Mouse (Mus musculus): ENCODE results near the gene Hoxa10. TPM values are rescaled to one million over a fixed set of nuclear protein-coding genes. Genes with fewer than 3 reads are reported as not detected.

Hoxa10 gene
- polyA plus RNA-seq, 1 experiment = 34.0 TPM

DNA sequence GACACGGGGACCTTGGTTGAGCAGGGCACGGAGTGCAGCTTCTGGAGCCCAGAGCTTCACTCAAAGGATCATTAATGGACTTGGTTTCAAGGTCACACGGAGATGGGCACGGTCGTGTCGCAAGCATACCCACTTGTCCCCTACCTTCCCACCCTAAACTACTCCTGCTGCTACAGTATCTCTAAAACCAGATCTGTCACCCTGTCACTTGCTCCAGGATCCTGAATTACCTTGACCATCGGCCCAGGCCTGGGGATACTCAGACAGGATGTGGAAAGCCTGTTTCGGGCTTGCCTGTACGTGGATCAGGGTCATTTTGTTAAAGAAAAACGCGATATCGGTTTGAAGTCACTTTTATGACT, 31.0 kb downstream of the Hoxa10 start:
- no peak for DNase-seq
- H3K36me3 ChIP-seq (ENCODE audit: control insufficient read depth, insufficient read depth, low read length) = peaks cover 2% of the 10 kb centered on the region; the same call in 1 of the 2 replicates
- no peaks in the 10 kb centered on the region for H3K27me3 ChIP-seq (replicated peaks; ENCODE audit: control insufficient read depth, insufficient read depth, low read length)
- WGBS = 16% methylated on average over 12 of the region's 12 CpGs
- H3K27ac ChIP-seq (ENCODE audit: insufficient read depth, low read depth, low read length) = peak overlapping the region; percentile 39
- TF ChIP-seq POLR2A (IDR thresholded peaks at IDR 0.05; ENCODE audit: low read depth, low read length) (no peak), CTCF (conservative IDR thresholded peaks at IDR 0.05; ENCODE audit: insufficient read depth, insufficient read length, low read depth, low read length) (no peak)
- H3K4me1 ChIP-seq (ENCODE audit: control insufficient read depth, insufficient read depth, low read length) = peaks cover 16% of the 10 kb centered on the region
- H3K4me3 ChIP-seq (ENCODE audit: insufficient read depth, low read depth, low read length) = peak overlapping the region; percentile 39

DNA sequence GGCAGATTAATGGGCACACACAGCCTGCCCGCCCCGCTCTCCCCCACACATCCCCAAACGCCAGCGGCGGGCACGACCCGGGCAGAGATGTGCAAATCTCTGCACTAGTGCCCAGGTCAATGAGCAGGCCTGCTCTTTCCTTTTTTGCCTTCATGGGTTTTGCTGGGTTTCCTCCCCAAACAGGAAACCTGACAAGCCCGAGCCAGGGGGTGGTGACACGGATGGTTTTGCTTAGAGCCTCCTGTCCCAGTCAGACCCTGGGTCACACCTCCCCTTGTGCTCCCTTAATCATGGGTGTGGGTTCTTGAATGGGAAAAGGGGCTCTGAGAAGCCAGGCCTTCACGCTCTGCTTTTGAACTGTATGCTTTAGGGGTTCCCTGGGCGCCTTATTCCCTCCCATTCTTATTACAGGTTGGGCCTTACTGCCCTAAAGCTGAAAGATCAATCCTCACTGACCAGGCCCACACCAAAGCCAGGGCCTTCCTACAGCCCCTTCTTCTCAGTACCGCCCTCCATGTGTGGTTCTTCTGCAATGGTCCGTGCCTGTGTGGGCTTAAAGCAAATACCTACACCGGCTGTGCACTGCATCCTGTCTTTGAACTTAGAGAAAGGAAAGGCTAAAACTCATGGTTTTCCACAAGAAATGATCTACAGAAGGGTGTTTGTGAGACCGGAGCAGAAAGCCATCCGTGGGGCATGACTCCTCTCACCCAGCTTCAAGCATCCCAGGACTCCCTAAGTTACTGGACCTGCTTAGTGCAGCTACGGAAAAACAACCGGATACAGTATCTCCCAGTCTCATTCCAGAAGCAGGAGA, 31.6 kb downstream of the Hoxa10 start:
- H3K36me3 ChIP-seq (ENCODE audit: control insufficient read depth, insufficient read depth, low read length) = peaks cover 3% of the 10 kb centered on the region; the same call in 1 of the 2 replicates
- TF ChIP-seq POLR2A (IDR thresholded peaks at IDR 0.05; ENCODE audit: low read depth, low read length) (no peak), CTCF (conservative IDR thresholded peaks at IDR 0.05; ENCODE audit: insufficient read depth, insufficient read length, low read depth, low read length) (no peak)
- H3K27ac ChIP-seq (ENCODE audit: insufficient read depth, low read depth, low read length) = peak overlapping the region; percentile 39
- DNase-seq = peak; percentile 39
- H3K4me1 ChIP-seq (ENCODE audit: control insufficient read depth, insufficient read depth, low read length) = peaks cover 13% of the 10 kb centered on the region
- H3K4me3 ChIP-seq (ENCODE audit: insufficient read depth, low read depth, low read length) = peak overlapping the region; percentile 39
- no peaks in the 10 kb centered on the region for H3K27me3 ChIP-seq (replicated peaks; ENCODE audit: control insufficient read depth, insufficient read depth, low read length)
- 10% methylated on average over 18 of the region's 18 CpGs for whole genome bisulfite sequencing

DNA sequence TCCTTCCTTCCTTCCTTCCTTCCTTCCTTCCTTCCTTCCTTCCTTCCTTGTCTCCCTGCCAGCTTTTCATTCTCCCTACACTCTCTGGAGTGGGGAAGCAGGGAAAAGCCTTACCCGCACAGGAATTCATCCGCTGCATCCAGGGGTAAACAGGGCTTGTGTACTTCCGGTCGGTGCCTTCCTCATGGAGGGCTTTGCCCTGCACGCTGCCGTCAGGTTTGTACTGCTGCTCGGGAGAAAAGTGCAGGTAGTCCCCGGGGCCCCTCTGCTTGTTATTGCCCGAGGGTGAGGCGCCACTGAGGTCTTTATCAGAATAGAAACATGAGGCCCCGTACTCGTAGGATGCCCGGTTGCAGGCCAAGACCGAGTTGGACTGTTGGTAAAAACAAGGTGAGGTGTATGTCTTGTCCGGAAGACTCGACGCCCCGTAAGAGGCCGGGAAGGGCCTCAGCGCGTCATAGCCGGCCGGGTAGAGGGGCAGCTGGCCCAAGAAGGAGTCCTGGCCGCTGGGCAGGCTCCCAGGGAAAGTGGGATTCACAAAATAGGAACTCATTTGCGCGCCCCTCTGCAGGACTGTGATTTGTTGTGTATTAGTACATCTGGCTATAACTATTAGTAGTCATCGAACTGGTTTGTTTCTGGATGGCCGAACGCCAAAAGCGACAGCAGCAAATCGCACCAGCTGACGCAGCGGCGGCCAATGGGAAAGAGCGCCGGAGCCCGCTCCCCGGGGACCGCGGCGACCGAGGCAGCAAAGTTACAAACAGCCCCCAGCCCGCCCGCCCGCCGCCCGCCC, 32.4 kb downstream of the Hoxa10 start, which contains the start of gene Hoxa6:
Gene Hoxa6, minus strand, starts transcription at position 651 of the 796 bp plus-strand sequence.
- peak within 1 kb of the TSS; percentile 39 for H3K4me3 ChIP-seq (ENCODE audit: insufficient read depth, low read depth, low read length)
- H3K36me3 ChIP-seq (ENCODE audit: control insufficient read depth, insufficient read depth, low read length) = peaks cover 3% of the 10 kb centered on the region; the same call in 1 of the 2 replicates
- no peaks in the 10 kb centered on the region for H3K27me3 ChIP-seq (replicated peaks; ENCODE audit: control insufficient read depth, insufficient read depth, low read length)
- DNase-seq = peak; percentile 88
- TF ChIP-seq CTCF (conservative IDR thresholded peaks at IDR 0.05; ENCODE audit: insufficient read depth, insufficient read length, low read depth, low read length) = no peak
- TF ChIP-seq POLR2A (IDR thresholded peaks at IDR 0.05; ENCODE audit: low read depth, low read length) = no peak
- H3K27ac ChIP-seq (ENCODE audit: insufficient read depth, low read depth, low read length) = peak within 1 kb of the TSS; percentile 39
- peaks cover 13% of the 10 kb centered on the region for H3K4me1 ChIP-seq (ENCODE audit: control insufficient read depth, insufficient read depth, low read length)
- WGBS = 6% methylated on average over 47 of the region's 47 CpGs

DNA sequence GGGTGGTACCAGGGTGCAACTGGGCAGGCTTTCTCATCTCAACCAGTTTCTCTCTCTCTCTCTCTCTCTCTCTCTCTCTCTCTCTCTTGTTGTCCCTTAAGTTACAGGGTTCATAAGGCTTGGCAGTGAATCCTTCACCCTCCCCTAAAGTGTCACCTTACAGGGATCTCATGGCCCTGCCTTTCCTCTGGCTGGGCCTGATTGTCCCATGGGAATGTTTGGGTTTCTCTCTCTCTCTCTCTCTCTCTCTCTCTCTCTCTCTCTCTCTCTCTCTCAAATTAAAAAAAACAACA, 33.0 kb downstream of the Hoxa10 start:
- Histone ChIP-seq H3K27ac (ENCODE audit: insufficient read depth, low read depth, low read length) (peak overlapping the region; percentile 1; the same call in 1 of the 2 replicates), H3K4me1 (ENCODE audit: control insufficient read depth, insufficient read depth, low read length) (peaks cover 13% of the 10 kb centered on the region), H3K27me3 (replicated peaks; ENCODE audit: control insufficient read depth, insufficient read depth, low read length) (no peaks in the 10 kb centered on the region), H3K4me3 (ENCODE audit: insufficient read depth, low read depth, low read length) (no peak overlapping the region), H3K36me3 (ENCODE audit: control insufficient read depth, insufficient read depth, low read length) (peaks cover 3% of the 10 kb centered on the region; the same call in 1 of the 2 replicates)
- TF ChIP-seq POLR2A (IDR thresholded peaks at IDR 0.05; ENCODE audit: low read depth, low read length) = no peak
- no peak for TF ChIP-seq CTCF (conservative IDR thresholded peaks at IDR 0.05; ENCODE audit: insufficient read depth, insufficient read length, low read depth, low read length)
- peak; percentile 5 for DNase-seq

DNA sequence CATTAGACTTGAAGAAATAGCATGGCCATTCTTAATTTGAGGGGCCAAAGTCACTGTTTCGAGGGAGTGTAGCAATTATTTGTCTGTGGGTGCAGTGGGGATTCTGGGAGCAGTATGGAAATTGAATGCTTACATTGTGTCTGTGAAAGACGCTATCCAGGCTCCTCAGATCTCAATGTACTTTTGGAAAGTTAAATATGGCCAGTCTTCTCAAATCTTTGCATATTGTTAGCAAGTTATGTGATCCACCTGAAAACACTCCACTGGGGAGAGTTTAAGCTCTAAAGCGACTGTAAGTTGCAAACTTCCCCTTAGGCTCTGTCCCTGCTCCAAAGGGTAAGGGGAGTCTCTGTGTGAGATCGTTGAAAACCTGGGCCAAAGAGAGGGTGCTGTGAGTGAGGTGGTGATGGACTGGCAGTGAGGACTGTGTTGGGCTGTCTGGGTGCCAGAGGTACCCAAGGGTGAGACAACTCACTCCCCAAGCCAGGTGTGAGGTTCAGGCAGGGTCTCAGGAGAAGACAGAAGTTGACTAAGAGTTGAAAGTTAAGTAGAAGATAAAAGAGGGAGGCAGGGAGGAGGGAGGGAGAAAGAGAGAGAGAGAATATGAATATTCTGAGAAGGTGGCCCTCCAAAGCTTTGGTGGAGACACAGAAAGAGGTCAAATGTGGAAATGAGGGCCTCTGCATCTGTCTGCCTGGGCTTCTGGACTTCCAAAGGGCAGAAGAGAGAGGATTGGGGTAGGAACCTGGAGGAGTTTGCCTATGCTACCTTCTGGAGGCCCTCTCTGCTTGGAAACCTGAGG, 33.6 kb downstream of the Hoxa10 start:
- WGBS = 62% methylated on average over 4 of the region's 4 CpGs
- Histone ChIP-seq H3K4me1 (ENCODE audit: control insufficient read depth, insufficient read depth, low read length) (peaks cover 13% of the 10 kb centered on the region), H3K27ac (ENCODE audit: insufficient read depth, low read depth, low read length) (peak overlapping the region; percentile 1; the same call in 1 of the 2 replicates), H3K36me3 (ENCODE audit: control insufficient read depth, insufficient read depth, low read length) (peaks cover 3% of the 10 kb centered on the region; the same call in 1 of the 2 replicates), H3K27me3 (replicated peaks; ENCODE audit: control insufficient read depth, insufficient read depth, low read length) (no peaks in the 10 kb centered on the region), H3K4me3 (ENCODE audit: insufficient read depth, low read depth, low read length) (no peak overlapping the region)
- TF ChIP-seq CTCF (conservative IDR thresholded peaks at IDR 0.05; ENCODE audit: insufficient read depth, insufficient read length, low read depth, low read length) (no peak), POLR2A (IDR thresholded peaks at IDR 0.05; ENCODE audit: low read depth, low read length) (no peak)
- peak; percentile 3 for DNase-seq

DNA sequence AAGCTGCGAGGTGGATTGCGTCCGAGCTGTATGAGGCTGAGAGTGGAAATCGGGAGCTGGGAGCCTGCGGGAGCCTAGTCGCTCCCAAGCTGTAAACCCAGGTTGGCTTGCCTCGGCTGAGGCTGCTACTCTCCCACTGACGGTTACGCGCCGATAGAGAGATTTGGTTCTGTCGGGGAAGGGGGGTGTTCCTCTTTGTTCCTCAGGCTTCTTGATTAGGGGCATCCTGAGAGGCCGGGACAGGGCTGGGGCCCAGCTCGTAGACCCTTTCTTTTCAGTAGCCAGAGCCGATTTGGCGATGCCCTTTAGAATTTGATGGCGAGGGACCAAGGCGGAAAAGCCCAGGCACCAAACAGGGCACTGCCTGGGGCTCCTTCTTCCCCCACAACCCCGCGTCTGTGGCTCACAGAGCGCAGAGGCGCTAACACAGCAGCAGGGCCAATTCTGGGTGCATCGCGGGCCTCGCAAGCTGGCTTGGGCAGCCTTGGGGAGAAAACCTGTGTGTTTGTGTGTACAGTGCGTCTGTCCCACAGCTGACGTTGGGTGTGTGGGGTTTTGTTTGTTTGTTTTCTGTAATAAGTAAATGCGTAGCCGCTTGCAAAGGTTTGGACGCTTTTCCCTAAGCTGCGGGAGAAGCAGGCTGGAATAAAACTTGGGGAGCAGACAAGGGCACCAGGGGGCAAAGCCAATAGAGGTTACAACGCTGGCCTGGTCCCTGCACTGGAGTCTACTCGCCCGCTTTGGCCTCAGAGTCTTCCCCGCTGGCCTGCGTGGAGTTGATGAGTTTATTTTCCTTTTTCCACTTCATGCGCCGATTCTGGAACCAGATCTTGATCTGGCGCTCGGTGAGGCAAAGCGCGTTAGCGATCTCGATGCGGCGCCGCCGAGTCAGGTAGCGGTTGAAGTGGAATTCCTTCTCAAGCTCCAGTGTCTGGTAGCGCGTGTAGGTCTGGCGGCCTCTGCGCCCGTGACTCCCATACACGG, 34.7 kb downstream of the Hoxa10 start:
- Histone ChIP-seq H3K27ac (ENCODE audit: insufficient read depth, low read depth, low read length) (peak overlapping the region; percentile 22; the same call in 1 of the 2 replicates), H3K4me1 (ENCODE audit: control insufficient read depth, insufficient read depth, low read length) (peaks cover 13% of the 10 kb centered on the region), H3K36me3 (ENCODE audit: control insufficient read depth, insufficient read depth, low read length) (peaks cover 5% of the 10 kb centered on the region; the same call in 1 of the 2 replicates), H3K4me3 (ENCODE audit: insufficient read depth, low read depth, low read length) (no peak overlapping the region), H3K27me3 (replicated peaks; ENCODE audit: control insufficient read depth, insufficient read depth, low read length) (no peaks in the 10 kb centered on the region)
- TF ChIP-seq CTCF (conservative IDR thresholded peaks at IDR 0.05; ENCODE audit: insufficient read depth, insufficient read length, low read depth, low read length) (no peak), POLR2A (IDR thresholded peaks at IDR 0.05; ENCODE audit: low read depth, low read length) (no peak)
- peak; percentile 23 for DNase-seq
- WGBS = 66% methylated on average over 55 of the region's 55 CpGs
